Mouse (Mus musculus) midbrain, embryonic 13.5 days (tissue): Measurements from ENCODE around the gene Tada2b. TPM values are rescaled to one million over a fixed set of nuclear protein-coding genes. Genes with fewer than 3 reads are reported as not detected.

Experiments
- ATAC-seq: fragments of 200-750 bp; cut with Nextera tagmentation; 2 replicates; pipeline ENCODE4 v1.8.0; 2017; ENCODE audit warnings: mild to moderate bottlenecking, moderate TSS enrichment, moderate library complexity
- H3K27ac ChIP-seq: fragments of 300-500 bp; sonication (generic); 2 replicates; pipeline ENCODE4 v1.5.1; 2015; ENCODE audit warnings: inconsistent platforms, mild to moderate bottlenecking, moderate library complexity
- H3K27me3 ChIP-seq: fragments of 300-500 bp; sonication (generic); 2 replicates; pipeline ENCODE4 v1.6.1; 2015; ENCODE audit warnings: mild to moderate bottlenecking, inconsistent platforms
- H3K36me3 ChIP-seq: fragments of 300-500 bp; sonication (generic); 2 replicates; pipeline ENCODE4 v1.6.1; 2015; ENCODE audit warnings: mild to moderate bottlenecking, inconsistent platforms
- H3K4me1 ChIP-seq: fragments of 300-500 bp; sonication (generic); replicated peaks from 2 replicates; pipeline ENCODE4 v1.6.1; 2015; ENCODE audit warnings: inconsistent platforms
- H3K4me2 ChIP-seq: fragments of 300-500 bp; sonication (generic); replicated peaks from 2 replicates; pipeline ENCODE4 v1.6.1; 2015; ENCODE audit warnings: moderate library complexity, mild to moderate bottlenecking, inconsistent platforms
- H3K4me3 ChIP-seq: fragments of 300-500 bp; sonication (generic); replicated peaks from 2 replicates; pipeline ENCODE4 v1.5.1; 2015; ENCODE audit warnings: mild to moderate bottlenecking, inconsistent platforms
- H3K9ac ChIP-seq: fragments of 300-500 bp; sonication (generic); replicated peaks from 2 replicates; pipeline ENCODE4 v1.6.1; 2015; ENCODE audit warnings: mild to moderate bottlenecking, inconsistent platforms
- H3K9me3 ChIP-seq: fragments of 300-500 bp; sonication (generic); 2 replicates; pipeline ENCODE4 v1.6.1; 2016; ENCODE audit warnings: mild to moderate bottlenecking, inconsistent platforms
- WGBS: fragments of 180-500 bp; shearing (Covaris S2); methylation state at CpG from one replicate; pipeline ENCODE4 v1.1.7; 2015; 5-methylcytosine and 5-hydroxymethylcytosine counted together
- polyA plus RNA-seq: library from polyadenylated mRNA; unstranded; fragments of >200 nt; fragmentation: Nextera tagmentation; extraction: Ambion mirVana; gene quantifications from 2 replicates; pipeline ENCODE4 v1.2.1, GENCODE M21; 2015

Gene Tada2b
- polyA plus RNA-seq, 1 experiment from 2014 or later = 2.9 TPM

DNA sequence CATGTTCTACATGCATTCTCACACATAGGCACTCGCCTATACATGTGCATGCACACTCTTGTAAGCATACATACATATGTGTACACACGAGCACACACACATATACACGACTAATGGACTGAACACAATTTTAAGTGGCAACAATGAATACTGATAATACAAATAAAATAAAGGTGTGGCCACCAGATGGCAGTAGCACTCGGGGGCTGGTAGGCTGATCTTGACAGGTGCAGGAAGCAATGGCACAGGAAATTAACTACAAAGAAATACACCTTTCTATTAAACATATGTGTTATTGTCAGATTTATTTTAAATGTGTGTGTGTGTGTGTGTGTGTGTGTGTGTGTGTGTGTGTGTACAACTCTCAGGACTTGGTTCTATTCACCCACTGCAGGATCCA lies 25.2 kb downstream of the Tada2b start:
- Histone ChIP-seq H3K27me3 (peaks cover 16% of the 10 kb centered on the region), H3K4me2 (no peak overlapping the region), H3K9me3 (no peaks in the 10 kb centered on the region), H3K36me3 (no peaks in the 10 kb centered on the region), H3K9ac (no peak overlapping the region), H3K4me3 (no peak overlapping the region), H3K4me1 (peaks cover 14% of the 10 kb centered on the region), H3K27ac (no peak overlapping the region)
- peak; percentile 35; the same call in 1 of the 2 replicates for ATAC-seq
- 22% methylated on average over 4 of the region's 4 CpGs for WGBS

DNA sequence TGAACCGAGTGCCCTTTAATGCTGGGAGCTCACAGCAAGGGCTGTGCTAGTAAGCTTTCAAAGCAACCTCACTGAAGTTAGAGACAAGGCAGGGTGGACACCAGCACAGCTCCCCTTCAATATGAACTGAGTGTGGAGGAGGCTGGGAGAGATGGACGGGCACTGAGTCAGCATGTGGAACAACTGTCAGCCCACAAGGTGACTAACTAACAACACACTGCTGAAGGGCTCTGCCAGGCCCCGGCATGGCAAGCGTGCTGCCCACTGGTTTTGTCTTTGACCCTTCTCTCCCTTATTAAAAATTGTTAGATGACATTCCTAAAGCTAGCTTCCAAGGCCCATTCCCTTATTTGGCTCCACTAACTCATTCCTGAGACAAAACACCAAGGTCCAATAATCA lies 26.4 kb downstream of the Tada2b start:
- 85% methylated on average over 4 of the region's 4 CpGs for WGBS
- H3K4me2 ChIP-seq = no peak overlapping the region
- no peaks in the 10 kb centered on the region for H3K36me3 ChIP-seq
- H3K4me3 ChIP-seq = no peak overlapping the region
- peaks cover 16% of the 10 kb centered on the region for H3K27me3 ChIP-seq
- H3K27ac ChIP-seq = no peak overlapping the region
- no peak overlapping the region for H3K9ac ChIP-seq
- ATAC-seq = no peak
- H3K4me1 ChIP-seq = peaks cover 2% of the 10 kb centered on the region; the same call in 1 of the 2 replicates
- no peaks in the 10 kb centered on the region for H3K9me3 ChIP-seq

DNA sequence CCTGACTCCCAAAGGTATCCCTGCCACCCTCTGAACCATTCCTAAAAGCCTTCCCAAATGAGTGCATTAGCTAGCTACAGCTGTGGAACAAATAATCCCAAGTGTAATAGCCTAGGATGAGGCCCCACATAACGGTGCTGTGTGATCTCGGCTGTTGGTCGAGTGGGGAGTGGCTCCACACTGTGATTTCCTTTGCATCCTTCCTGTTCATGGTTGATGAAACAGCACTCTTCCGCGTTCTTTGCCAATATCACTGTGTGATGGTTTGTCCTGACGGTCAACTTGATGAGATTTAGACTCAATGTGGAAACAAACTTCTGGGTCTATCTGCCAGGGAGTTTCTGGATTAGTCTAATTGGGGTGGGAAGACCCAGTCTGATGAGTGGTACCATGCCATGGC lies 31.3 kb downstream of the Tada2b start:
- 84% methylated on average over 6 of the region's 6 CpGs for WGBS
- H3K9ac ChIP-seq = no peak overlapping the region

DNA sequence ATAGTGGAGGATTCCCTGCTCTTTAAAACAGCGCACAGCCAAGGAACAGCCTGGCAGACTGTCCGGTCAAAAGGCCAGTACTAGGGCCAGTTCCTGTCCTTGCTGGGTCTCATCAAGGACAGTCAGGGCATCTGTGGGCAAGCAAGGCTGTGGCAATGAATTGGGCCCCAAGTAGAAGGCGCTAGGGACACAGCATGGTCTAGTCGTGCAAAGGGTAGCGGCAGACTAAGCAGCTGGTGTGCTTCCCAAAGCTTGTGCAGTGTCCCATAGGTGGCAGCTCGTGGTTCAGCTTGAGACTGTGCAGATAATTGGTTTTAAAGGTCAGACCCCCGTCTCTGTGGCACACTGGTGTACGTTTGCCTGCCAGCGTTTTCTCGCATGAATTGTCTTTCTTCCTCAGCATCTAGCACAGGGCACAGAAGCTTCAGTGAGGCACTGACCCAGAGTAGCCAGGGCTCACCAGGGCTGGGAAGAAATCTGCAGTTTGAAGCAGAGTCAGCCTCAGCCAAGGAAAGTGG lies 32.2 kb downstream of the Tada2b start:
- no peaks in the 10 kb centered on the region for H3K27me3 ChIP-seq
- peak; percentile 43; the same call in 1 of the 2 replicates for ATAC-seq

More for the DNA sequence above, 31.3 kb downstream of the Tada2b start:
- peaks cover 2% of the 10 kb centered on the region; the same call in 1 of the 2 replicates for H3K27me3 ChIP-seq
- H3K4me2 ChIP-seq = no peak overlapping the region
- no peak overlapping the region for H3K4me3 ChIP-seq
- no peaks in the 10 kb centered on the region; the same call in 1 of the 2 replicates for H3K4me1 ChIP-seq
- no peak overlapping the region for H3K27ac ChIP-seq
- no peaks in the 10 kb centered on the region for H3K9me3 ChIP-seq
- no peaks in the 10 kb centered on the region for H3K36me3 ChIP-seq
- ATAC-seq = no peak

DNA sequence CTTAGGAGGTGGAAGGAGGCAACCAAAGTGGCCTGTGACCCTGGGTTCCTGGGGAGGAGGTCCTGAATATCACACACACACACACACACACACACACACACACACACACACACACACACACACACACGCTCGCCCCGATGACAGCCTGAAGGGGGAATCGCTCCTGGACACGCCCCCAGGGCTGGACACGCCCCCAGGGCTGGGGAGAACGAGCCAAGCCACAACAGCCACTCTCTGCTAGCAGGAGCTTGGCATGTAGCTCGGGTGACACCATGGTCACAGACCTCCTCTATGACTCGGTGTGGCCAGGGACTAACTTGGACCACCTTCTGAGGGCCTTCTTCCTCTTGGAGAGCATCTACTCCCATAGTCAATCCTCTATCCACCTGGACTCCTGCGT lies 33.0 kb downstream of the Tada2b start:
- no peaks in the 10 kb centered on the region for H3K36me3 ChIP-seq
- no peaks in the 10 kb centered on the region for H3K27me3 ChIP-seq
- H3K27ac ChIP-seq = no peak overlapping the region
- no peak overlapping the region for H3K4me3 ChIP-seq
- H3K9me3 ChIP-seq = no peaks in the 10 kb centered on the region
- H3K4me1 ChIP-seq = peaks cover 9% of the 10 kb centered on the region
- H3K4me2 ChIP-seq = no peak overlapping the region
- no peak overlapping the region for H3K9ac ChIP-seq
- no peak for ATAC-seq
- 20% methylated on average over 8 of the region's 10 CpGs for WGBS

More for the DNA sequence above, 32.2 kb downstream of the Tada2b start:
- 59% methylated on average over 10 of the region's 10 CpGs for WGBS
- Histone ChIP-seq H3K9ac (no peak overlapping the region), H3K4me3 (no peak overlapping the region), H3K4me1 (peaks cover 1% of the 10 kb centered on the region), H3K27ac (no peak overlapping the region), H3K4me2 (no peak overlapping the region), H3K9me3 (no peaks in the 10 kb centered on the region), H3K36me3 (no peaks in the 10 kb centered on the region)

DNA sequence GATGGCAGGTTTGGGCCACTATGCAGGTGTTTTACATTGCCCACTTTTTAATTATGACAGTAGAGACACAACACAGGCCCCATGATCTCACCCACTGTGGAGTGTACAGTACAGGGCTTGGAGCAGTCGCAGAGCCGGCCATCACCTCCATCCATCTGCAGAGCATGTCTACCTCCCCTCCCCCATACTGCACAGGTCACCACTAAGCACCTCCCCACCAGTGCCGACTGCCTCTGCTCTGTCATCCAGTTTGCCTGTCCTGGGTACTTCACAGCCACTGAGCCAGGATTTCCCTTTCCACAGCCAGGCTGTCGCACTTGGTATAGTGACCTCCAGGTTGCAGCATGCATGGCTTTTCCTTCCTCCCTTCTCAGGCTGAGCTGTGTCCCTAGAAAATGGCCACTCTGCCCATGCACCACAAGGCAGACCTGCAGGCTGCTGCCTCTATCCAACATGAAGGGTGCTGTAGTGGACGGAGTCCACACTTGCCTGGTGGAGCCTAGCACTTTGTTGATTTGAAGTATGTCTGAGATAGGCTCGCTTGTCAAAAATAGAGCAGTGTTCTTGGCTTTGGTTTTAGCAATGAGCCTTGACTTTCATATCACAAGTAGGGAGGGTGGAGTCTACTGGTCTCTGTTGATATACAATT lies 34.3 kb downstream of the Tada2b start:
- WGBS = 81% methylated on average over 6 of the region's 6 CpGs
- no peak for ATAC-seq
- Histone ChIP-seq H3K4me1 (peaks cover 18% of the 10 kb centered on the region), H3K9ac (no peak overlapping the region), H3K27ac (no peak overlapping the region), H3K36me3 (no peaks in the 10 kb centered on the region), H3K9me3 (no peaks in the 10 kb centered on the region), H3K4me2 (no peak overlapping the region), H3K4me3 (no peak overlapping the region), H3K27me3 (no peaks in the 10 kb centered on the region)

DNA sequence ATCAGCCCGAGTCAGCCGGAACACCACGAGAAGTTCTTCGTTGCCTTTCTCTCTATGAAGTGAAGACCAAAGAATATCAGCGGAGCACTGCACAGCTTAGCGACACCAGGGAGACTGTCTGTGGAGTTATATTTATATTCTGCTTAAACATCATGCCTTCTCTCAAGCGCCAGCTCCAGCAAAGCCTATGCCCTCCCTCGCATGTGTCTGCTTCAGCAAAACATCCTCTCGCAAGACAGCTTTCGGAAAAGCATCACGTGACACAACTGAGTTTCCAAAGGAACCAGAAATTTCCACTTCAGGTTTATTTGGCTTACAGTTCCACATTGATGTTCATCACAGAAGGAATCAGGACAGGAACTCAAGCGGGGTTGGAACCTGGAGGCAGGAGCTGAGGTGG lies 36.2 kb downstream of the Tada2b start:
- no peak overlapping the region for H3K9ac ChIP-seq
- H3K27me3 ChIP-seq = 0 out of 2 replicates have a peak, but pooled peaks cover 5% of the 10 kb centered on the region
- H3K4me1 ChIP-seq = peaks cover 18% of the 10 kb centered on the region
- no peak overlapping the region for H3K27ac ChIP-seq
- WGBS = 93% methylated on average over 12 of the region's 12 CpGs
- H3K4me2 ChIP-seq = no peak overlapping the region
- no peaks in the 10 kb centered on the region for H3K36me3 ChIP-seq
- no peak overlapping the region for H3K4me3 ChIP-seq
- H3K9me3 ChIP-seq = no peaks in the 10 kb centered on the region
- no peak for ATAC-seq

DNA sequence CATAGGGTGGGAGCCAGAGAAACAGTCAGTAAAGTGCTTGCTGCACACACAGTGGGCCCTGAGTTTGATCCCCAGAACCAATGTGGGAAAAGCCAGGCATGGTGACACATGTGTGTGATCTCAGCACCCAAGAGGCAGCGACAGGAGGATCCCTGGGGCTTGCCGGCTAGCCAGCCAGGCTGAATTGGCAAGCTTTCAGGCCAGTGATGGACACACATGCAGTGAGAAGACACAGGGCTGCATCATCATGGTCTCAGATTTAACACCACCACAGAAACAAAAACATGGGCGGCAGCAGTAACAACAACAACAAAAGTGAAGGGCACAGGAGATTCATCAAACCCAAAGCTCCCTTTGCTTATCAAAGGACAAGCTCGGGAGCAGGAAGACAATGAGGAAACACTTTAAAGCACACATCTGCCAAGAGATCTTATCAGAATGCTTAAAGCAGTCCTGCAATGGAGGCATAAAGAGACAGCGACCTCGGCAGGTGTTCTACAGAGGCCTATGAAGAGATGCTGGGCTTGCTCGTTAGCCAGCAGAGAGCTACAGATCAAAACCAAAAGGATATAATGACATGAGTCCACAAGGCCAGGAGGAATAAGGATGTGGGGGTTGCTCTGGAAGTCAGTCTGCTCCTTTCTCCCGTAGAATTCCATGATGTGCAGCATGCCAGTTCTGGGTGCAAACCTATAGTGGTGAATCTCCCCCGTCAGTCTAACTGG lies 37.8 kb downstream of the Tada2b start:
- peak; percentile 53 for ATAC-seq
- 48% methylated on average over 9 of the region's 9 CpGs for WGBS
- H3K36me3 ChIP-seq = no peaks in the 10 kb centered on the region
- H3K4me3 ChIP-seq = no peak overlapping the region
- 0 out of 2 replicates have a peak, but pooled peaks cover 5% of the 10 kb centered on the region for H3K27me3 ChIP-seq
- no peak overlapping the region for H3K4me2 ChIP-seq
- no peaks in the 10 kb centered on the region for H3K9me3 ChIP-seq
- H3K4me1 ChIP-seq = peaks cover 18% of the 10 kb centered on the region
- H3K9ac ChIP-seq = 0 out of 2 replicates have a peak overlapping the region, but pooled peaks have one; percentile 46
- H3K27ac ChIP-seq = peak overlapping the region; percentile 68

DNA sequence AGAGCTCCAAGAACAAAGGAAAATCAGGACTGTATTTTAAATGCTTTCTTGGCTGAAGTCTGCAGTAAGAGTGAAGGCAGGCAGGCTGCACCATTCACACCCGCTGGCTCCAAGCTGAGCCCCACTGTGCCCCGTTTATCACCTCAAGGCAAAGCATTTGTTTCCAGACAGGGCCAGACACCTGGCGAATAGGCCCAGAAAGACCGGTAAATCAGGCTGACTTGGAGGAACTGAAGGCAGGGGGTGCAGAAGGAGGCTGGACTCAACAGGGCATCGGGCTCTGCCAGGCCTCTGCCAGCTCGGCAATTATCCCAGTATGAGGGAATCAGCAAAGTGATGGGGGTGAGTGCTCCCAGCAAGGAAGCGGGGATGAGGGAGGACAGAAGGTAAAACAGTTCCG lies 39.1 kb downstream of the Tada2b start:
- H3K36me3 ChIP-seq = no peaks in the 10 kb centered on the region
- no peak overlapping the region for H3K4me3 ChIP-seq
- H3K4me2 ChIP-seq = no peak overlapping the region
- H3K27me3 ChIP-seq = 0 out of 2 replicates have a peak, but pooled peaks cover 5% of the 10 kb centered on the region
- H3K9ac ChIP-seq = no peak overlapping the region; the same call in 1 of the 2 replicates
- 43% methylated on average over 8 of the region's 8 CpGs for WGBS
- H3K27ac ChIP-seq = no peak overlapping the region; the same call in 1 of the 2 replicates
- H3K9me3 ChIP-seq = no peaks in the 10 kb centered on the region
- H3K4me1 ChIP-seq = peaks cover 18% of the 10 kb centered on the region
- ATAC-seq = no peak

DNA sequence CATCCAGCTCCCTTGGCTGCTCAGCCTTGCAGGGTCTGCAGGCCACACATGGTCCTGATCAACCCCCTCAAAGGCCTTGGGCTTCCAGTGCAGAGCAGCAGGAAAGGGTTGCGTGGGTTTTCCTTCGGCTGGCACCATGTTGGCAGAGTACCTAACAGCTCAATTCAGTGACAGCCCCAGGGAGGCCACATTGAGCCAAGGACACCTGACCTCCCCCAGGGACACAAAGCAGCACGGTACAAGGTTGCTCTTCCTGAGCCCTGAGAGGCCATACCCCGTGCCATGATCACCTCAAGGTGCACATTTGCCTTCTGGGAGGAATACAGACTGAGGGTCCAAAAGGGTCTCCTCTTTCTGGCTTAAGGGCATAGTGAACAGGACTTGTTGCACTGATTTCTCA lies 39.5 kb downstream of the Tada2b start:
- WGBS = 63% methylated on average over 4 of the region's 4 CpGs
- H3K27ac ChIP-seq = no peak overlapping the region

DNA sequence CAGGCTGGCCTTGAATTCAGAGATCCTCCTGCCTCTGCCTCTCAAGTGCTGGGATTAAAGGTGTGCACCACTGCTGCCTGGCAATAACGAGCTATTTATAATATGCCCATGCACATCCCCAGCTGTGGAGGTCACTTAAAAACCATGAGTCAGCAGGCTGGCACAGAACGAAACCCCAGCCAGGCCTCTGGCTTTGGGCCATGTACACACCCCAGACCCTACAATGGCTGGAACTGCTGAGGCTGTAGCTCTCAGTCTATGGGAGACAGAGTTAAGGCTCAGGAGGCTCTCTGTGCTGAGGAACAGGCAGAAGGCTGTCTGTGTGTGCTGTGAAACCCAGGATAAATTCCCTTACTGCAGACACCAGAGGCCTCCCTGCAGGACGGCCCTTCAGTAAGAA lies 43.3 kb downstream of the Tada2b start:
- Histone ChIP-seq H3K9me3 (no peaks in the 10 kb centered on the region), H3K27ac (no peak overlapping the region), H3K4me2 (no peak overlapping the region), H3K4me3 (no peak overlapping the region), H3K9ac (no peak overlapping the region), H3K27me3 (0 out of 2 replicates have a peak, but pooled peaks cover 5% of the 10 kb centered on the region), H3K36me3 (no peaks in the 10 kb centered on the region), H3K4me1 (0 out of 2 replicates have a peak, but pooled peaks cover 5% of the 10 kb centered on the region)
- no peak for ATAC-seq
- 75% methylated on average over 3 of the region's 3 CpGs for WGBS

More for the DNA sequence above, 39.5 kb downstream of the Tada2b start:
- Histone ChIP-seq H3K4me3 (no peak overlapping the region), H3K9ac (no peak overlapping the region; the same call in 1 of the 2 replicates), H3K27me3 (0 out of 2 replicates have a peak, but pooled peaks cover 5% of the 10 kb centered on the region), H3K36me3 (no peaks in the 10 kb centered on the region), H3K4me2 (no peak overlapping the region), H3K9me3 (no peaks in the 10 kb centered on the region), H3K4me1 (peaks cover 18% of the 10 kb centered on the region)
- no peak for ATAC-seq

DNA sequence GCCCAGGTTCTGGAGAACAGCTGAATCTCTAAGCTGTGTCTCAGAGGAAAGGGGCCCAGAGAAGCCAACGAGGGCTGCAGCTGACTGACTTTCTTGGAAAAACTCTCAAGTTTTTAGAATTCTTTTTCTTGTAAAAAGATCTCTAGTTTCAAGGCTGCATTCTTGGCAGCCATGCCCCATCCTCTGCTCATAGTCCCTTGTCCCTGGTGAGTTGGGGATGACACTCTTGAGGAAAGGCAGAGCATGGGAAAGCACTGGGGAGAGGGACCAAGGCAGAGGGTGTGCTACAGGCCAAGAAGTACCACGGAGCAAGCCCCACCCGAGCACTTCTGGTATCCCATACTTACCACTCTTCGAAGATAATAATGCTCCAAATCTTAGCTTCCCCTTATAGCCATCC lies 47.2 kb downstream of the Tada2b start:
- Histone ChIP-seq H3K27me3 (no peaks in the 10 kb centered on the region), H3K4me3 (no peak overlapping the region), H3K9ac (no peak overlapping the region), H3K9me3 (no peaks in the 10 kb centered on the region), H3K36me3 (no peaks in the 10 kb centered on the region), H3K27ac (no peak overlapping the region), H3K4me1 (peaks cover 19% of the 10 kb centered on the region), H3K4me2 (no peak overlapping the region)
- WGBS = 75% methylated on average over 4 of the region's 4 CpGs
- no peak for ATAC-seq
